Mouse (Mus musculus) liver, embryonic 14.5 days (tissue): ENCODE results near the gene Abcc4.

Source experiments
- CTCF ChIP-seq: IDR thresholded peaks from 2 replicates; pipeline ENCODE4 v1.5.1; 2016; ENCODE audit warnings: antibody characterized with exemption, low read depth, control low read depth
- EP300 ChIP-seq: IDR thresholded peaks from 2 replicates; pipeline ENCODE4 v1.6.1; 2016; ENCODE audit warnings: antibody characterized with exemption, low read depth

DNA sequence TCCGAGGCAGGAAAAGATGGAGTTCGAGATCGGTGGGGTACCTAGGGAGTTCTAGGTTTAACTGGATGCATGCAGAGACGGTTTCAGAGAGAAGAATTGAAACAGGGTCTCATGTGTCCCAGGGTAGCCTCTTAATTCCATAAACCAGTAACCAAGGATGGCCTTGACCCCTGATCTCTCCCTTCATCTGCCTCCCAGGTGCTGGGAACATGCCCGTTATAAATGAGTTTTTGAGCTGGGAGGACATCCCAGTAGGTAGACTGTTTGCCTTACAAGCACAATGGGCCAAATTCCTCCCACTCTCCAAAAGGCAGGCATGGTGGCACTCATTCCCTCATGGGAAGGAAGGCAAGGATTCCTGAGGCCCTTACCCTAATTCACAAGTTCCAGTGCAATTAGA lies 2.1 kb upstream of the Abcc4 start:
- TF ChIP-seq CTCF (no peak), EP300 (no peak)
